Mouse (Mus musculus): ENCODE data around the gene Gng7. TPM values are rescaled to one million over a fixed set of nuclear protein-coding genes. Genes with fewer than 3 reads are reported as not detected.

Gene Gng7
- total RNA-seq, 1 experiment from 2014 or later, result 7.8 TPM

GRCm38 (mm10) chr10:80899591-80900317, 115.0 kb downstream of the Gng7 start:
- no peak for DNase-seq

GRCm38 (mm10) chr10:80899074-80899473, 115.7 kb downstream of the Gng7 start:
- no peak for DNase-seq

Other genes with a start within 250 kb of the Gng7 start
- 56.7 and 60.1 TPM in 2 replicates for gene Sf3a2, start 216.7 kb downstream of the Gng7 start, total RNA-seq (2021)
- 114 and 132 TPM in 2 replicates for gene Plekhj1, start 216.3 kb downstream of the Gng7 start, total RNA-seq (2021)
- 0.79 and 0.90 TPM in 2 replicates for gene Amh, start 209.7 kb downstream of the Gng7 start, total RNA-seq (2021)
- 6.7 and 8.7 TPM in 2 replicates for gene Jsrp1, start 201.4 kb downstream of the Gng7 start, total RNA-seq (2021)
- gene Oaz1, start 188.3 kb downstream of the Gng7 start, total RNA-seq (2021), result 742 and 955 TPM in 2 replicates
- gene Lingo3, start 170.9 kb downstream of the Gng7 start, total RNA-seq (2021), result 3.5 and 5.1 TPM in 2 replicates
- gene Lsm7, start 159.7 kb downstream of the Gng7 start, total RNA-seq (2021), result 42.8 and 49.8 TPM in 2 replicates
- 38.8 and 48.5 TPM in 2 replicates for gene Sppl2b, start 159.7 kb downstream of the Gng7 start, total RNA-seq (2021)
- not detected in 2 replicates for gene Tmprss9, start 143.1 kb downstream of the Gng7 start, total RNA-seq (2021)
- 188 and 208 TPM in 2 replicates for gene Timm13, start 114.0 kb downstream of the Gng7 start, total RNA-seq (2021)
- 14.4 and 15.2 TPM in 2 replicates for gene Lmnb2, start 96.7 kb downstream of the Gng7 start, total RNA-seq (2021)
- 15.3 and 15.4 TPM in 2 replicates for gene Gadd45b, start 84.9 kb downstream of the Gng7 start, total RNA-seq (2021)
- 1.9 and 2.9 TPM in 2 replicates for gene Diras1, start 10.7 kb upstream of the Gng7 start, total RNA-seq (2021)
- 45.1 and 80.7 TPM in 2 replicates for gene Slc39a3, start 22.5 kb upstream of the Gng7 start, total RNA-seq (2021)
- gene Sgta, start 45.2 kb upstream of the Gng7 start, total RNA-seq (2021), result 198 and 223 TPM in 2 replicates
- gene Thop1, start 55.1 kb upstream of the Gng7 start, total RNA-seq (2021), result 54.3 and 80.2 TPM in 2 replicates
- 1.6 and 2.7 TPM in 2 replicates for gene Creb3l3, start 83.9 kb upstream of the Gng7 start, total RNA-seq (2021)
- gene Map2k2, start 91.0 kb upstream of the Gng7 start, total RNA-seq (2021), result 182 and 184 TPM in 2 replicates
- 72.8 and 96.8 TPM in 2 replicates for gene Zbtb7a, start 120.3 kb upstream of the Gng7 start, total RNA-seq (2021)
- gene Pias4, start 153.0 kb upstream of the Gng7 start, total RNA-seq (2021), result 33.1 and 36.9 TPM in 2 replicates
- 1,495 and 1,572 TPM in 2 replicates for gene Eef2, start 161.7 kb upstream of the Gng7 start, total RNA-seq (2021)
- 70.8 and 76.5 TPM in 2 replicates for gene Dapk3, start 168.1 kb upstream of the Gng7 start, total RNA-seq (2021)
- not detected in 2 replicates for gene 4930442H23Rik, start 168.9 kb upstream of the Gng7 start, total RNA-seq (2021)
- not detected in 2 replicates for gene Nmrk2, start 187.1 kb upstream of the Gng7 start, total RNA-seq (2021)
- gene Atcay, start 215.9 kb upstream of the Gng7 start, total RNA-seq (2021), result 1.0 and 2.8 TPM in 2 replicates
- 14.0 and 22.3 TPM in 2 replicates for gene Zfr2, start 218.2 kb upstream of the Gng7 start, total RNA-seq (2021)
- gene Matk, start 238.0 kb upstream of the Gng7 start, total RNA-seq (2021), result 0.82 and 1.4 TPM in 2 replicates